Mouse (Mus musculus) layer of hippocampus, adult 8-10 months (tissue): Measurements from ENCODE around the gene Dyrk2. TPM values are rescaled to one million over a fixed set of nuclear protein-coding genes. Genes with fewer than 3 reads are reported as not detected.

Source experiments
- DNase-seq, 2 experiments: peaks; one replicate each; pipeline ENCODE4 v3.0.0; 2022; ENCODE audit warnings: low spot score in 2 of 2
- total RNA-seq, 4 experiments: library from RNA; stranded (reverse); gene quantifications; 2 replicates each; pipeline ENCODE4 v1.2.4; 2022

Dyrk2 gene
- 10 to 100 TPM; 43.8 to 52.1 (median 48.6) TPM for total RNA-seq

- DNase-seq = no peak
Measured at GRCm38 (mm10) chr10:118870201-118870980, at the start of gene Dyrk2. Dyrk2 (minus strand) TSS chr10:118870209.

- peak; percentile 21 to 34 for DNase-seq
Measured at GRCm38 (mm10) chr10:118902625-118903024, 32.6 kb upstream of the Dyrk2 start.

DNA sequence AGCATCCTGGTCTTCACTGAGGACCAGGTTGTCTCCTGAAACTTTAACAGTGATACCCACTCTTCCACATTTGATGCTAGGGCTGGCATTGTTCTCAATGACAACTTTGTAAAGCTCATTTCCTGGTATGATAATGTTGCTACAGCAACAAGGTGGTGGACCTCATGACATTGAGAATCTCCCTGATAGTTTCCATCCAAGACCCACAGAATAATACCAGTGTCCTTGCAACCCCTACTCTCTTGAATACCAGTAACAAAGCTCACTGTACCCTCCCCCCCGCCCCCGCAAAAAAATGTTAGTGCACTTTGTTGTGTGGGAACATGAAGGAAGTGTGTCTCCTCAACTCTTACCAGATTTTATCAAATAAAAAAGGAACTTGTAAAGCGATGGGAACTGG, 23.6 kb upstream of the Dyrk2 start:
- no peak for DNase-seq

DNA sequence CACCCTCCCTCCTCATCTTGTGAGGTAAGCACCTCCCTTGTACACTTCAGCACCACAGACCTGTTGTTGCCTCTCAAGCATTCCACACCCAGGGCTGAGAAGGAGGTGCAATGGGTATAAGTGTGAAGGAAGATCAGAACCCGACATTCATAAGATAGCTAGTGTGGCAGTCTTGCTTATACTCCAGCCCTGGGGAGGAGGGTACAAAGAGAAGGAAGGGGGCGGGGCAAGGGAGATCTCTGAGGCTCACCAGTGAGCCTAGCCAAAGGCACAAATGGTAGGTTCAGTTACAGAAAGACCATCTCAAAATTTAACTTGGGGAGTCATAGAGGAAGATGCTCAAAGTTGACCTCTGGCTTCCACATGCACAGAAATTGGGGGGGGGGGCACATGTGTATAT, 14.1 kb upstream of the Dyrk2 start:
- DNase-seq = no peak

DNA sequence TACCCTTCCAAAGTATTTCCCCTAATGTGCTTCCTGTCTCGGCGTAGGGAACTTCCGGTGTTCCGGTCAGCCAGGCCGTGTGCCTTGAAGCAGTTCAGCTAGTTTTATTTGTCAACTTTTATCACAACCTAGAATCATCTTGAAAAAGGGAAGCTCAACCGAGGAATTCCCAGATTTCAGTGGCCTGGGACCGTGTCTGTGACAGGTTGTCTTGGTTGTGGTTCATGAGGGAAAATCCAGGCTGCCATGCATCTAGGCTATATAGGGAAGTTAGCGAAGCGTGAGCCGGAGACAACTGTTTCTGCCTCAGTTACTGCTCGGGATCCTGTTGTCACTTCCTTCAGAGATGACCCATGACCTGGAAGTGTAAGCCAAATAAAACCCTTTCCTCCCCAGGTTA, 13.3 kb upstream of the Dyrk2 start:
- DNase-seq = no peak

DNA sequence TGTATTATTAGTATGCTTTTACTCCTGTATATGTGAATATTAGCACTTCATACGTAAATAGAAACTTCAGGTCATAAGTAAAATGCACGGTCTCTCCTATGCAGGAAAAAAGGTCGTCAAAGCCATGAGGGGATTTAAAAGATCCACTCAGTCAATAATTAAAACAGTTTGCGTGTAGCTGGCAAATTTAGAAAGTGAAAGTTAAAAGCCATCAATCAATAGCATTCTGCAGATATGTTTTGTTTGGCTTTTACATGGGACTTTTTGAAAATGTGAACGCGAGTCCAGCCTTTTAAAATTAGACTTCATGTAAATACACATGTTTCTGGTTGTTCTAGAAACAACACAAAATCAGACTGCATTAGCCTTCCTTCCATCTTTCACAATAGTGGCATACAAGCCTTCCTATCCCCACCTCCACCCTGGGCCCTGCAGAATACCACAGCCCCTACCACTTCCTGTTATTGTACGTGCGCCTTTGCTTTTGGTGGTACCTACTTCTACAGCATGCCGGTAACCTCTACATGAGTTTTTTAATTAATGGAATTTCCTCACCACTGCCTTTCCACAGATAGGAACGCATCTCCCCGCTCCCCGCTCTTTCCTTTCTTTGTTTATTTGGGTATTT, 12.4 kb upstream of the Dyrk2 start:
- DNase-seq = no peak

GRCm38 (mm10) chr10:118880776-118881175, 10.8 kb upstream of the Dyrk2 start:
- no peak for DNase-seq

DNA sequence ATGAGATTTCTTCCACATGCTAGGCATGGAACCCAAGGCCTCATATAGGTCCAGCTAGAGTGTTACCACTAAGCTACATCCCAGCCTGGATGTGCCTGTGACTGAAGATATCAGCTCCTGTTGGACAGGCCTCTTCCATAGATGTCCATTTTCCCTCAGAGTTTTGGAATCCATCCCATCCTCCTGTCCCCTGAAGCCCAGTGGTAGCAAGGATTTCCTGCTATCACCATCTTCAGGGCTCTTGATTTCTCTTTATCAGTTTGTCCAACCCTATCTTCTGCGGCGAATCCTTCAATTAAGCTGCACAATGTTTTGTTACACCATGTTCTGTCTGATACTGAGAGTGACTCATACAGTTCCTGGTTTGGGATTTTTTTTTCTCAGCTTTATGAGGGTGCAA, 2.2 kb upstream of the Dyrk2 start:
- no peak for DNase-seq

DNA sequence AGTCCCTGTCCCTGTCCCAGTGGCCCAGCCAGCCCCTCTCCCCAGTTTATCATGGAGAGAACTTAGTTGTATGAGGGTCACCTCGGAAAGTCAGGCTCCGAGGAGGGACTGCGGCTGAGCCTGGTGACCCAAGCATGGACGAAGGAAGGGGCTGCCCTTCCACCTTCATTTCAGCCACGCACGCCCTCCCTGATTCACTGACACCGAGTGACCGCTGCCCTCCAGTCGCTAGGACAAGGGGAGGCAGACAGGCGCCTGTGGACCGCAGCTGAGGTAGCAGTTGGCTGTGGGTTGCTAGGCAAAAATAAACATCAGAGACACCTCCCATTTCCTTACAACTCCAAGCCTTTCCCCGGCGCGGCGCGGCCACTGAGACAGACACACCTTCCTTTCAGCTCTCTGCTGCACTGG, 413 bp downstream of the Dyrk2 start:
- DNase-seq = peak; percentile 47 to 51

GRCm38 (mm10) chr10:118868601-118869590, 1.1 kb downstream of the Dyrk2 start:
- peak; percentile 41 to 65 for DNase-seq

DNA sequence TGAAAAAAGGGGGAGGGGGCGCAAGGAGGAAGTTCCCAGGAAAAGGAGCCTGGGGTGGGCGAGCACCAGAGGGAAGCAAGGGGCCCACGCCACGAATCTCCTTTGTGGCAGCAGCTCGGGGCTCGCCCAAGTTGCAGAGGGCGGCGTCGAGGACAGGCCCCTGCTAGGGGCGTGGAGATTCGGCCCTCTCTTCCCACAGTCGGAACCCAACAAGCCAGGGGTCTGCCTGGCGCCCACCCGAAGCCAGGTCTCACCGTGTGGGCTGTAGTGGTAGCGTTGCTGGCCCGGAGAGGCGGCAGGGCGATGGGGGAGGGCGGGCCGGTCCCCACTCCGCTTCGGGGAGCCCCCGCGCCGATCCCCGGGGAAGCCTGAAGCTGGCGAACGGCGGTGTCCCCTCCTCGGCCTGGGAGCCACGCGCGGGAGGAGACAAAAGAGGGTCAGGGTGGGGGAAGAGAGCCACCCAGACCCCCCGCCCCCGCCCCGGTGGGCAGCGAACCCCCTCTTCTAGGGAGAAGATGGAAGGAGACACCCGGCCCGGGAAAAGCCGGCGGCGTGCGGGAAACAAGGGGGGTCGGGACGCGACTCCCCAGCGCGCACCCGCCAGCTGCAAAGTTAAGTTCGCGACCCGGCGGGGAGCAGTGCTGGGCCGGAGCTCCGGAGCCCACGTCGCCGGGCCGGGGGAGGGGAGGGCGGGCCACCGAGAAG, 2.0 kb downstream of the Dyrk2 start:
- DNase-seq = no peak

DNA sequence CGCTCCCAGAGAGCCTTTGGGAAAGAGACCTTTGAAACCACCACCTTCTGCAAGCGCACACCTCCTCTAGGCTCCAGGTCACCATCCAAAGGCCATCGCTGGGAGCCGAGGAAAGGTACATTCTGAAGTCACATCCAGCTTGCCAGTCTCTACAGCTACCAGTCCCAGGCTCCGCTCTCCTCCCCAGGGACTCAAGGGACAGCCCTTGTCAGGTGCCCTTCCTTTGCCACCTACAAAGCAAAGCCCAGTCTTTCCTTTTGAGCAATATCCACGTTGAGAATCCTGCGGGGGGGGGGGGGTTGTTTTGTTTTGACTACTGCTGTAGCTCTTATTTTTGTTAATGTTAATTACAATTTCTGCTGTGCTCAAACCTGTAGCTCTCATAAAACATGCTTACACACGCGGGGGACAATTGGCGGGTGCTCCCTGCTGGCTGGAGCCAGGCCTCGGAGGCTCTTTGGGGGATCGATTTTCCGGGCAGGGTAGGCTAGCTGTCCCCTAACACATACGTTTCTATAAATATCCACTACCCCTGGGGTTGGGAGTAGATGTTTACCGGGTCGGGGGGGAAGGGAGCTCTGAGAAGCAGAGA, 2.6 kb downstream of the Dyrk2 start:
- no peak for DNase-seq

DNA sequence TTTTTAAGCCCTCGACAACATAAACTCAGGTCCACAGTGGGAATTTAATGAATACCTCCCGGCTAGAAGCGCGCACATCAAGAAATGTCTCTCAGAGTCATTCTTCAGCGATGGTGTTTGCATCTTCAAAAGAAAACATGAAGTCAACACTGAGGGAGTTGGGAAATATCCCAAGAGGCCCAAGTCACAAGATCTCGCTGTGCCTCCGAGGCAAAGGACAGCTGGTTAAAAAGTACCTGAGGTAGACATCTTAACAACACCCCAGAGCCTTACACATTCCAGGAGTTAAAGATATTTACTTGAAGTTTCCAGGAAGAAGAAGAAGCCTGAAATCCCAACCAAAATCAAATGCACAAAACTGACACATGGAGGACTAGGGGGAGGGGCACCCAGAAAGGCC, 5.0 kb downstream of the Dyrk2 start:
- no peak for DNase-seq

- no peak for DNase-seq
Measured at GRCm38 (mm10) chr10:118863611-118864010, 6.4 kb downstream of the Dyrk2 start.

DNA sequence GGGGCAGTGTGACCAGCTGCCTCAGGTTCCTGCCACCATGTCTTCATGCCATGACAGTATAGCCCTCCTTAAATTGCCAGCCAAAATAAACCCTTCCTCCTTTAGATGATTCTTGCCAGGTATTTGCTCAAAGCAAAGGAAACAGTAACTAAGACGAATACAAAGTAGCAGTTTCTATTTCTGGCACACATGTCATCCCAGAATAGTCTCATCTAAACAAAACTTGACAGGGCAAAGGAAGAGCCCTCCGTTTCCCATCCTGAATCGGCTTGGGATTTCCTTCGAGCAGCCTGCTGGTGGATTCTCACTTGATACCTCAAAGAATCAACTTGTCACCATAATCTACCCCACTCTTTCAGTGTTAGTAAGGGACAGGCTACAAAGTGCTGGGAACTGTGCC, 7.8 kb downstream of the Dyrk2 start:
- DNase-seq = no peak

DNA sequence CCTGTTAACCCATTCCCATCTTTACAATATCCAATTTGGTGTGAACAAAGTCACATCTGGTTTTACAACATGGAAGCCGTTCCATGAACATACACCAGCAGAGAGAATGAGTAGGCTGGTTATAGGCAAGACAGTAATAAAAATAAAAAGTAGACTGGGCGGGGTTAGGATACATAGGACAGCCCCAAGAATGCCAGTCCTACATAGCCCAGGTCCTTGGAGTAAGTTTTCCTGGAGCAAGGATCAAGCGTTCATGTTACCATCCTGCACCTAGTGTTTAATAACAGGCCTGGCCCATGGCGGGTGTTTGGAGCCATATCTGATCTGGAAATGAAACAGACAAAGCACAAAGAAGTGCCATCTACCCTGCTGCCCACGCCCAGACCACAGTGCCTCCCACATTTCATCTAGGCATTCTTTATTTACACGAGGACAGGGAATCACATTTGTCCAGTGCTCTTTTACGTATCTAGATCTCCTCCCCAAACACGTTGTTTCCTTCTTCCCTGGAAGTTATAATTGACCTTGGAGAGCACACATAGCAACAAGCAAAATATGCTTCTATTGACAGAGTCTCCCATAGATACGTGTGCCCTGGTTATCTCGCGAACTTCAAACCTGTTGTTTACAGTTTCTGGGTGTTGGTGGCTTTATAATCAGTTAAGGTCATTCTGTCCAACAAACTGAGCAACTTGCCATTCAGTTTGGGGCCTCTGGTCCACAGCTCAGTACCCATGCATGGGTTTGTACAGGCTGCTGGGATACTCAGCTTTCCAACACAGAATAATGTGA, 8.6 kb downstream of the Dyrk2 start:
- DNase-seq = no peak

GRCm38 (mm10) chr10:118859655-118860054, 10.4 kb downstream of the Dyrk2 start:
- DNase-seq = no peak

DNA sequence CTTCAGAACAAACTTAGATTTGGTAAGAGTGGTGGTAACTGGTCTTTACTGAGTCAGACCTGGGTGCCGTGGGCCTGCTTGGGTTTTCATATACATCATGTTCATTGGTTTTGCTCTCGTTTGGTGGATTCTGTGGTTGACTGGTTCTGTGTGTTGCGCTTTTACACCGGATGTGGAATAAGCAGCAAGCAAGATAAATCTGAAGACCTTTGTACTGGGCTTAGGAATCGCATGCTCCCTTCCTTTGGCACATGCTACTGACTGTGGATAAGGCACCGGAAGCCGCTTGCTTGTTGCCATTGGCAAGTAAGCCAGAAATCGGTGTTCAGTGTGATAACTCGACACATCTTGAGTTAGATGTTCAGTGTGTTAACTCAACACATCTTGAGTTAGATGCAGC, 15.4 kb downstream of the Dyrk2 start:
- DNase-seq = no peak

DNA sequence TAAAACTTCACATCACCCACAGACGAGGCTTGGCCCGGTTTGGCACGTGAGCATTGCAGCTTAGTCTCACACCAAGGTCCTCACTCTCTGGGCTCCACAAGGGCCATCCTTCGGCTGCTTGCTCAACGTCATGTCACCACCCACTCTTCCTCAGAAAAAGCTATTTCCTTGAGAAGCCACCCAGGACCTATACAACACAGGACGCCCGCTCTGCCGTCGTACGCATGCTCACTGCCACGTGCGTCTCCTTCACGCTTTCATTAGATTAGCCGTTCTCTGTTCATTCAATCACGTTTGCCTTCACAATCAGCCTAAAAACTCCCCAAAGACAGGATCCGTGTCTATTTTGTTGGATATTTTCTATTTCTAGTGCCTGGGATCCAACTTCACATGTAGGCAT, 17.5 kb downstream of the Dyrk2 start:
- DNase-seq = no peak

GRCm38 (mm10) chr10:118848501-118848900, 21.5 kb downstream of the Dyrk2 start:
- DNase-seq = no peak
